In the genomic region with DNA sequence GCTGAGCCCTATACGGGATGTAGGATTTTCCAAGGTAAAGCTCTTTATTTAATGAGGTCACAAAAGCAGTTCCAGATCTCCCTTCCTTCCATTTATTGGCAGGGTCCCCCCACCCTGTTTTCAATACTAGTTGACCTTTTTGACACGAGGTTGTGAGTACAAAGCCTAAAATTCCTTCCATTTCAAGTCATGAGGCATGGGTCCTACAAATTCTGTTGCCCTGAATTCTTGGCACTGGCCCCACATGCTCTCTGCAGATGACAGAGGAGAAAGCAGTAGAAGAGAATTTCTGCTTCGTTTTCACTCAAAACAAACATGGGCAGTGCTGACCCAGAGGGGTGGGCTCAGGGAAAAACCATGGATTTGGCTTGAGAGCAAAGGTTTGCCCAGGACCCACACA, we compare ENCODE assay signal across 17 mouse cellular contexts.
DNase-seq lines count a peak whose midpoint lies in the region; ATAC-seq and TF ChIP-seq lines count a peak whose summit lies in the region.
"Had no signal": no experiment of that assay in that cellular context is flagged by ENCODE, and none has a peak within 500 bp of the region (broad histone marks: within the 10 kb centered on the region; RNA-seq: fewer than 3 reads in every experiment).

No protein-coding gene starts in this region.

- H3K4me2 ChIP-seq in heart, embryonic 14.5 days (ENCODE audit: low read length): no peak overlapping the region
- no peak overlapping the region for H3K4me2 ChIP-seq in lung, embryonic 14.5 days
- H3K4me2 ChIP-seq: forebrain, embryonic 13.5 days; hindbrain, embryonic 14.5 days had no signal

- no peak overlapping the region for H3K27ac ChIP-seq in heart, embryonic 14.5 days (replicated peaks in 1 of 2; ENCODE audit: control insufficient read depth in 1 of 2, insufficient read depth in 1 of 2, low read depth in 2 of 2, low read length in 2 of 2)
- H3K27ac ChIP-seq in lung, embryonic 14.5 days (ENCODE audit: low read depth): no peak overlapping the region
- H3K27ac ChIP-seq: embryonic facial prominence, embryonic 10.5 days; forebrain, embryonic 13.5 days; gastrocnemius, adult 2 months; heart, embryonic 10.5 days; hindbrain, embryonic 10.5 days; hindbrain, embryonic 14.5 days had no signal

- no peaks in the 10 kb centered on the region for H3K9me3 ChIP-seq in heart, embryonic 14.5 days (ENCODE audit: control insufficient read depth, low read length)
- H3K9me3 ChIP-seq in lung, embryonic 14.5 days (ENCODE audit: low read depth, low read length): no peaks in the 10 kb centered on the region
- H3K9me3 ChIP-seq: embryonic facial prominence, embryonic 10.5 days; forebrain, embryonic 13.5 days; heart, embryonic 10.5 days; hindbrain, embryonic 10.5 days had no signal

- WGBS in heart, embryonic 14.5 days: 51% methylated on average over 3 of the region's 3 CpGs
- WGBS in lung, embryonic 14.5 days: 42% methylated on average over 3 of the region's 3 CpGs

- no peaks in the 10 kb centered on the region; a peak in 2 of 4 replicates for H3K4me1 ChIP-seq in heart, embryonic 14.5 days (ENCODE audit: control insufficient read depth in 2 of 2, insufficient read depth in 2 of 2, low read length in 2 of 2)
- H3K4me1 ChIP-seq in lung, embryonic 14.5 days (ENCODE audit: insufficient read depth): peaks cover 3% of the 10 kb centered on the region; the same call in 1 of the 2 replicates
- H3K4me1 ChIP-seq: heart, embryonic 10.5 days had no signal

- TF ChIP-seq CTCF in lung, embryonic 14.5 days (IDR thresholded peaks at IDR 0.05; ENCODE audit: low read depth): no peak

- intact Hi-C loops in heart, postnatal 10 days (cut with DNase I): no loop called here

- no peak for DNase-seq in heart, postnatal 10 days
- peak; percentile 57 for DNase-seq in lung, embryonic 14.5 days
- DNase-seq in lung, postnatal 25 days (ENCODE audit: low spot score): no peak
- peak; percentile 83 for DNase-seq in Muller cell, postnatal 12 days (ENCODE audit: inconsistent ontology term)
- DNase-seq in lung, postnatal 36 days: peak; percentile 42
- DNase-seq in neural tube, embryonic 10.5 days (ENCODE audit: extremely low spot score, low spot score): no peak
- DNase-seq: adrenal gland, adult 2 months; adrenal gland, postnatal 25 days; cerebellum, adult 2 months; gastrocnemius, adult 2 months; heart, adult 18-20 months had no signal

- H3K9ac ChIP-seq in heart, embryonic 14.5 days (ENCODE audit: low read length): no peak overlapping the region
- H3K9ac ChIP-seq in lung, embryonic 14.5 days: no peak overlapping the region
- H3K9ac ChIP-seq: forebrain, embryonic 13.5 days; hindbrain, embryonic 14.5 days had no signal

- ATAC-seq in heart, embryonic 14.5 days (ENCODE audit: insufficient number of reproducible peaks, insufficient read depth, low FRiP score, low read depth): 0 out of 2 replicates have a peak, but pooled peaks have one; percentile 15
- ATAC-seq in lung, embryonic 14.5 days (ENCODE audit: insufficient read depth): no peak
- ATAC-seq: forebrain, embryonic 13.5 days had no signal

- no peaks in the 10 kb centered on the region for H3K27me3 ChIP-seq in heart, embryonic 14.5 days (ENCODE audit: control insufficient read depth, insufficient read depth, low read length)
- no peaks in the 10 kb centered on the region for H3K27me3 ChIP-seq in lung, embryonic 14.5 days (ENCODE audit: insufficient read depth, low read length)
- H3K27me3 ChIP-seq: forebrain, embryonic 13.5 days had no signal

- no peaks in the 10 kb centered on the region for H3K36me3 ChIP-seq in heart, embryonic 14.5 days (ENCODE audit: control insufficient read depth, insufficient read depth, low read length)
- no peaks in the 10 kb centered on the region for H3K36me3 ChIP-seq in lung, embryonic 14.5 days (ENCODE audit: insufficient read depth)
- H3K36me3 ChIP-seq: embryonic facial prominence, embryonic 10.5 days; heart, embryonic 10.5 days; hindbrain, embryonic 10.5 days had no signal

- H3K4me3 ChIP-seq in heart, embryonic 14.5 days (ENCODE audit: control insufficient read depth in 1 of 2, insufficient read depth in 1 of 2, low read depth in 1 of 2, low read length in 2 of 2): no peak overlapping the region
- no peak overlapping the region for H3K4me3 ChIP-seq in lung, embryonic 14.5 days (ENCODE audit: low read depth, low read length)
- H3K4me3 ChIP-seq: embryonic facial prominence, embryonic 10.5 days; forebrain, embryonic 13.5 days; gastrocnemius, adult 2 months; heart, embryonic 10.5 days; hindbrain, embryonic 10.5 days had no signal

Comparison
In these comparisons a context has a peak if more than half of its experiments do, and no peak if none do; other contexts are left out.
1. DNase-seq: peak in lung, embryonic 14.5 days (single experiment), Muller cell, postnatal 12 days (single experiment) and lung, postnatal 36 days (single experiment); none in heart, postnatal 10 days (0 of 2), lung, postnatal 25 days (single experiment) and neural tube, embryonic 10.5 days (single experiment).